Mouse (Mus musculus): ENCODE results near the gene Adap2. TPM values are rescaled to one million over a fixed set of nuclear protein-coding genes. Genes with fewer than 3 reads are reported as not detected.

Adap2 gene
- polyA plus RNA-seq, 1 experiment from 2014 or later: 3.2 TPM

DNA sequence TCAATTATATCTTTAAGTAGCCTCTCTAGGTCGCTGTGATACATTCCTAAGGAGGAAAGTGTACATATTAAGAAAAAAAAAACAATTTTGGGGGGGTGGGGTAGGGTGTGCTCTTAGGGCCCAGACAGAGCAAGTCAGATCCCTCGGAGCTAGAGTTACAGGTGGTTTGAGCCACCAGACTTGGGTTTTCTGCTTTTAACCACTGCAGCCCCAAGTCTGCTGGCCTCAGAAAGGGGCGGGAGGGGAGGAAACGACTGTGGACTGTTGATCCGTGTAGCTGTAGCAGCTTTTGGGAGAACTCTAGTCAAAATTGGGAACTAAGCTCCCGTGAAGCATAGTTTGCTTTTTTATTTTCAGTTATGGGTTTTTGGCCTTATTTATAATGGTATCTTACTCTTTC, 56.4 kb downstream of the Adap2 start:
- Histone ChIP-seq H3K4me3 (replicated peaks; ENCODE audit: low read depth, low read length) (0 out of 2 replicates have a peak overlapping the region, but pooled peaks have one; percentile 2), H3K27me3 (ENCODE audit: control insufficient read depth, insufficient read depth, low read length) (no peaks in the 10 kb centered on the region), H3K36me3 (ENCODE audit: control insufficient read depth, insufficient read depth, low read length) (peaks cover 15% of the 10 kb centered on the region; the same call in 1 of the 2 replicates), H3K9ac (replicated peaks; ENCODE audit: low read length) (no peak overlapping the region; the same call in 1 of the 2 replicates), H3K27ac (replicated peaks; ENCODE audit: low read depth, low read length) (no peak overlapping the region), H3K9me3 (ENCODE audit: control insufficient read depth, low read length) (no peaks in the 10 kb centered on the region), H3K4me2 (ENCODE audit: low read length) (peak overlapping the region; percentile 64), H3K4me1 (ENCODE audit: control insufficient read depth, insufficient read depth, low read length) (peaks cover 8% of the 10 kb centered on the region)
- 54% methylated on average over 6 of the region's 6 CpGs for WGBS
- no peak for DNase-seq
- no peak for ATAC-seq (ENCODE audit: low FRiP score, low TSS enrichment)

DNA sequence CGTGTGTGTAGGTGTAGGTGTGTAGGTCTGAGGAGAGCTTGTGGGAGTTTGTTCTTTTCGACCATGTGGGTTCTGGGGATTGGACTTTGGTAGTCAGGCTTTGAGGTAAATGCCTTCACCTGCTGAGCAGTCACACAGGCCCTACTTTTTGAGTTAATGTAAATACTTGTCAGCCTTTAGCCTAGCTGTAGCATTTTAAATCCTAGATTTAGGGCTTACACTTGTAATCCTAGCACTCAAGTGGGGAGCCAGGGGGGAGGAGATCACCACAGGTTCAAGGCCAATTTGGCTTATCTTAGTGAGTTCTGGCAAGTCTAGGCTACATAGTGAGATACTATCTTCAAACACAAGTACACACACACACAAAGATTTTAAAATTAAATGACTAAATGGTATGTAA, 58.4 kb downstream of the Adap2 start:
- H3K4me1 ChIP-seq (ENCODE audit: control insufficient read depth, insufficient read depth, low read length): peaks cover 8% of the 10 kb centered on the region
- H3K27ac ChIP-seq (replicated peaks; ENCODE audit: low read depth, low read length): no peak overlapping the region
- WGBS: 95% methylated on average over 2 of the region's 2 CpGs
- H3K9ac ChIP-seq (replicated peaks; ENCODE audit: low read length): no peak overlapping the region
- peaks cover 17% of the 10 kb centered on the region; the same call in 1 of the 2 replicates for H3K36me3 ChIP-seq (ENCODE audit: control insufficient read depth, insufficient read depth, low read length)
- H3K4me2 ChIP-seq (ENCODE audit: low read length): no peak overlapping the region
- H3K27me3 ChIP-seq (ENCODE audit: control insufficient read depth, insufficient read depth, low read length): no peaks in the 10 kb centered on the region
- no peaks in the 10 kb centered on the region for H3K9me3 ChIP-seq (ENCODE audit: control insufficient read depth, low read length)
- ATAC-seq (ENCODE audit: low FRiP score, low TSS enrichment) (no peak), DNase-seq (no peak)
- H3K4me3 ChIP-seq (replicated peaks; ENCODE audit: low read depth, low read length): no peak overlapping the region

DNA sequence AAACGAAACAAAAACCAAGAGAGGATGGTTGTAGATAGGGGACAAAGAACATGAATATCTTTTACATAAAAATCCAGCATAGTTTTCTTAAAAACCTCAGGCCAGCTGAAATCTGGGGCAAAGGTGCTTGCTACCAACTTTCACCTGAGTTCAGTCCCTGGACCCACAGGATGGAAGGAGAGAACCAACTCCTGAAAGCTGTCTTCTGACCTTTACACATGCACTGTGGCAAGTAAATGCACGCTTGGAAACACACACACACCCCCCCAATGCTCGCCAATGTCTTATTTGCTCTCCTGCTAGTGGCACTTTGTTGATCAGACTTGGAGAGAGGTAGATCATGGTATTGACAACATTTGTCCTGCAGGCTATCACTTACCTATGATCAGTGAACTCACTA, 61.4 kb downstream of the Adap2 start:
- DNase-seq (no peak), ATAC-seq (ENCODE audit: low FRiP score, low TSS enrichment) (no peak)
- H3K27ac ChIP-seq (replicated peaks; ENCODE audit: low read depth, low read length): no peak overlapping the region
- H3K27me3 ChIP-seq (ENCODE audit: control insufficient read depth, insufficient read depth, low read length): no peaks in the 10 kb centered on the region
- H3K4me1 ChIP-seq (ENCODE audit: control insufficient read depth, insufficient read depth, low read length): peaks cover 2% of the 10 kb centered on the region
- no peak overlapping the region for H3K9ac ChIP-seq (replicated peaks; ENCODE audit: low read length)
- H3K36me3 ChIP-seq (ENCODE audit: control insufficient read depth, insufficient read depth, low read length): peaks cover 17% of the 10 kb centered on the region
- WGBS: 92% methylated on average over 3 of the region's 3 CpGs
- no peak overlapping the region for H3K4me2 ChIP-seq (ENCODE audit: low read length)
- H3K4me3 ChIP-seq (replicated peaks; ENCODE audit: low read depth, low read length): no peak overlapping the region
- no peaks in the 10 kb centered on the region for H3K9me3 ChIP-seq (ENCODE audit: control insufficient read depth, low read length)

DNA sequence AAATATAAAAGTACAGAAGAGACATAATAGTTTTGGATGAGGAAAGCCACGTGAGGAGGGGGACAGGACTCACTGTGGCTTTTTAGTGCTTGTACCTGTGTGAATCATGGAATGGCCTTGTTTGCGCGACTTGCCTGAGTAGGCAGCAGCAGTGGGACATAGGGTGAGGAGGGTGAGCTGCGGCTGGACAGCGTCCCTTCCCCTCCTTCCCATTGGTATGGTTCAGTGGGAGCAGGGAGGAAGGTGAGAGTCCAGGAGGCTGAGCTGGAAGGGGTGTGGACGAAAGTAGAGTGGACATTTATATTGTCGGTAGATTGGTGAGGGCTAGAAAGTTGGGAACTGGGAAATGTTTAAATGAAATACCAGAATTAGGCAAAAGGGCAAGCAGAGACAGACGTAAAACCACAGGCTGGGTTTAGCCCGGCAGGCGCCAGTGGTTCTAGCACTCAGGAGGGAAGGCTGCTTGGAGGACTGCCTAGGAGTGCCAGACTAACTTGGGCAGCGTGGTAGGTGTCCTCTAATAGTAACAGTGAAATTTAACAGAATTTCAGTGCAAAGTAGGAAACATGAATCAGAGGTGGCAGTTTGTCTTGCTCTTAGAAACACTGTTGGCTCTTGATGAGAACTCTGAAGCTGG, 64.9 kb downstream of the Adap2 start:
- Histone ChIP-seq H3K4me1 (ENCODE audit: control insufficient read depth, insufficient read depth, low read length) (no peaks in the 10 kb centered on the region), H3K27ac (replicated peaks; ENCODE audit: low read depth, low read length) (no peak overlapping the region), H3K9me3 (ENCODE audit: control insufficient read depth, low read length) (no peaks in the 10 kb centered on the region), H3K36me3 (ENCODE audit: control insufficient read depth, insufficient read depth, low read length) (peaks cover 36% of the 10 kb centered on the region), H3K9ac (replicated peaks; ENCODE audit: low read length) (no peak overlapping the region), H3K27me3 (ENCODE audit: control insufficient read depth, insufficient read depth, low read length) (no peaks in the 10 kb centered on the region), H3K4me3 (replicated peaks; ENCODE audit: low read depth, low read length) (no peak overlapping the region), H3K4me2 (ENCODE audit: low read length) (no peak overlapping the region)
- DNase-seq (no peak), ATAC-seq (ENCODE audit: low FRiP score, low TSS enrichment) (no peak)
- 87% methylated on average over 11 of the region's 11 CpGs for WGBS

Other genes starting within 250 kb of the Adap2 start
- gene Utp6, start 191.7 kb upstream of the Adap2 start, polyA plus RNA-seq (2014; fragmentation: Nextera tagmentation; extraction: Ambion mirVana): 32.9 and 51.9 TPM in 2 replicates
- 18.1 and 21.4 TPM in 2 replicates for gene Suz12, start 161.0 kb upstream of the Adap2 start, polyA plus RNA-seq (2014; fragmentation: Nextera tagmentation; extraction: Ambion mirVana)
- gene Crlf3, start 73.1 kb upstream of the Adap2 start, polyA plus RNA-seq (2014; fragmentation: Nextera tagmentation; extraction: Ambion mirVana): 9.2 and 12.7 TPM in 2 replicates
- gene Atad5, start 64.7 kb upstream of the Adap2 start, polyA plus RNA-seq (2014; fragmentation: Nextera tagmentation; extraction: Ambion mirVana): 5.9 and 7.1 TPM in 2 replicates
- 24.0 and 25.4 TPM in 2 replicates for gene Tefm, start 11.9 kb upstream of the Adap2 start, polyA plus RNA-seq (2014; fragmentation: Nextera tagmentation; extraction: Ambion mirVana)
- 1.5 and 3.0 TPM in 2 replicates for gene Rnf135, start 29.7 kb downstream of the Adap2 start, polyA plus RNA-seq (2014; fragmentation: Nextera tagmentation; extraction: Ambion mirVana)
- 67.9 and 86.3 TPM in 2 replicates for gene Rhot1, start 54.9 kb downstream of the Adap2 start, polyA plus RNA-seq (2014; fragmentation: Nextera tagmentation; extraction: Ambion mirVana)
- gene Rhbdl3, start 146.8 kb downstream of the Adap2 start, polyA plus RNA-seq (2014; fragmentation: Nextera tagmentation; extraction: Ambion mirVana): 7.3 and 12.2 TPM in 2 replicates
- gene 5730455P16Rik, start 223.9 kb downstream of the Adap2 start, polyA plus RNA-seq (2014; fragmentation: Nextera tagmentation; extraction: Ambion mirVana): 26.3 and 40.1 TPM in 2 replicates
- gene Zfp207, start 229.2 kb downstream of the Adap2 start, polyA plus RNA-seq (2014; fragmentation: Nextera tagmentation; extraction: Ambion mirVana): 222 and 237 TPM in 2 replicates

Data from midbrain, embryonic 14.5 days (tissue).